Mouse (Mus musculus) neural tube, embryonic 11.5 days (tissue): ENCODE measurements around the gene Ddit4. TPM values are rescaled to one million over a fixed set of nuclear protein-coding genes. Genes with fewer than 3 reads are reported as not detected.

ENCODE experiments used
- ATAC-seq: fragments of 200-750 bp; cut with Nextera tagmentation; 2 replicates; pipeline ENCODE4 v1.8.0; 2017; ENCODE audit warnings: moderate number of reproducible peaks, mild to moderate bottlenecking, moderate TSS enrichment, moderate library complexity; ENCODE audit not compliant: insufficient read depth, low FRiP score, low TSS enrichment
- DNase-seq: peaks from one replicate; pipeline ENCODE4 v3.0.0-alpha.2; 2015; ENCODE audit warnings: low spot score
- H3K27ac ChIP-seq: fragments of 300-500 bp; sonication (generic); 2 replicates; pipeline ENCODE4 v1.5.1; 2014; ENCODE audit warnings: low read depth, mild to moderate bottlenecking, low read length
- H3K27me3 ChIP-seq: fragments of 300-500 bp; sonication (generic); 2 replicates; pipeline ENCODE4 v1.6.1; 2014; ENCODE audit warnings: mild to moderate bottlenecking, low read length, mixed read lengths; ENCODE audit not compliant: control insufficient read depth, insufficient read depth
- H3K36me3 ChIP-seq: fragments of 300-500 bp; sonication (generic); 2 replicates; pipeline ENCODE4 v1.6.1; 2014; ENCODE audit warnings: mild to moderate bottlenecking, low read length, moderate library complexity, mixed read lengths; ENCODE audit not compliant: control insufficient read depth, insufficient read depth
- H3K4me1 ChIP-seq: fragments of 300-500 bp; sonication (generic); 2 replicates; pipeline ENCODE4 v1.6.1; 2014; ENCODE audit warnings: low read length, mixed read lengths; ENCODE audit not compliant: control insufficient read depth, insufficient read depth
- H3K4me2 ChIP-seq: fragments of 300-500 bp; sonication (generic); 2 replicates; pipeline ENCODE4 v1.6.1; 2014; ENCODE audit warnings: low read depth, mild to moderate bottlenecking, moderate library complexity
- H3K4me3 ChIP-seq: fragments of 300-500 bp; sonication (generic); 2 replicates; pipeline ENCODE4 v1.5.1; 2014; ENCODE audit warnings: low read depth, low read length
- H3K9ac ChIP-seq: fragments of 300-500 bp; sonication (generic); 2 replicates; pipeline ENCODE4 v1.6.1; 2014; ENCODE audit warnings: mild to moderate bottlenecking, low read length
- H3K9me3 ChIP-seq: fragments of 300-500 bp; sonication (generic); 2 replicates; pipeline ENCODE4 v1.6.1; 2016; ENCODE audit warnings: low read length; ENCODE audit not compliant: control insufficient read depth
- WGBS: fragments of 180-500 bp; shearing (Covaris S2); extraction: QIAGEN DNeasy Blood & Tissue Kit; methylation state at CpG from one replicate; pipeline ENCODE4 v1.1.7; 2014; 5-methylcytosine and 5-hydroxymethylcytosine counted together
- polyA plus RNA-seq: library from polyadenylated mRNA; unstranded; fragments of >200 nt; fragmentation: Nextera tagmentation; extraction: Ambion mirVana; gene quantifications from 2 replicates; pipeline ENCODE4 v1.2.1, GENCODE M21; 2014

Gene Ddit4
- polyA plus RNA-seq, 1 experiment from 2014 or later = 5.2 TPM

- 91% methylated on average over 6 of the region's 6 CpGs for WGBS
- Histone ChIP-seq H3K27ac (no peak overlapping the region), H3K4me2 (no peak overlapping the region), H3K27me3 (no peaks in the 10 kb centered on the region), H3K36me3 (no peaks in the 10 kb centered on the region), H3K4me3 (no peak overlapping the region), H3K9me3 (0 out of 2 replicates have a peak, but pooled peaks cover 2% of the 10 kb centered on the region), H3K4me1 (peaks cover 23% of the 10 kb centered on the region), H3K9ac (no peak overlapping the region)
- ATAC-seq = no peak
- no peak for DNase-seq
Measured at GRCm38 (mm10) chr10:59967309-59967942, 15.8 kb upstream of the Ddit4 start.

- no peak overlapping the region for H3K4me3 ChIP-seq
- 0 out of 2 replicates have a peak, but pooled peaks cover 2% of the 10 kb centered on the region for H3K9me3 ChIP-seq
- no peak overlapping the region for H3K27ac ChIP-seq
- no peaks in the 10 kb centered on the region for H3K36me3 ChIP-seq
- H3K9ac ChIP-seq = no peak overlapping the region
- DNase-seq (no peak), ATAC-seq (no peak)
- 89% methylated on average over 6 of the region's 6 CpGs for WGBS
- H3K4me2 ChIP-seq = no peak overlapping the region
- no peaks in the 10 kb centered on the region for H3K27me3 ChIP-seq
- peaks cover 23% of the 10 kb centered on the region for H3K4me1 ChIP-seq
Measured at GRCm38 (mm10) chr10:59966743-59967142, 15.1 kb upstream of the Ddit4 start.

GRCm38 (mm10) chr10:59965788-59966187 is 14.2 kb upstream of the Ddit4 start:
- Histone ChIP-seq H3K27ac (peak overlapping the region; percentile 84; the same call in 1 of the 2 replicates), H3K27me3 (no peaks in the 10 kb centered on the region), H3K9me3 (0 out of 2 replicates have a peak, but pooled peaks cover 2% of the 10 kb centered on the region), H3K9ac (no peak overlapping the region; the same call in 1 of the 2 replicates), H3K4me3 (no peak overlapping the region), H3K36me3 (no peaks in the 10 kb centered on the region), H3K4me2 (no peak overlapping the region), H3K4me1 (peaks cover 23% of the 10 kb centered on the region)
- no peak for ATAC-seq
- WGBS = 59% methylated on average over 8 of the region's 8 CpGs
- DNase-seq = no peak

- H3K36me3 ChIP-seq = no peaks in the 10 kb centered on the region
- H3K4me3 ChIP-seq = no peak overlapping the region
- WGBS = 33% methylated on average over 9 of the region's 9 CpGs
- H3K9me3 ChIP-seq = 0 out of 2 replicates have a peak, but pooled peaks cover 2% of the 10 kb centered on the region
- peak overlapping the region; percentile 84 for H3K27ac ChIP-seq
- H3K4me2 ChIP-seq = peak overlapping the region; percentile 36; the same call in 1 of the 2 replicates
- H3K9ac ChIP-seq = peak overlapping the region; percentile 35
- H3K4me1 ChIP-seq = peaks cover 18% of the 10 kb centered on the region
- ATAC-seq (no peak; the same call in 1 of the 2 replicates), DNase-seq (no peak)
- no peaks in the 10 kb centered on the region for H3K27me3 ChIP-seq
Measured at GRCm38 (mm10) chr10:59965362-59965695, 13.7 kb upstream of the Ddit4 start.

- peak; percentile 80 for DNase-seq
- peak overlapping the region; percentile 36 for H3K4me2 ChIP-seq
- peak overlapping the region; percentile 35 for H3K9ac ChIP-seq
- no peaks in the 10 kb centered on the region for H3K36me3 ChIP-seq
- peaks cover 16% of the 10 kb centered on the region for H3K4me1 ChIP-seq
- H3K4me3 ChIP-seq = no peak overlapping the region
- 0 out of 2 replicates have a peak, but pooled peaks cover 2% of the 10 kb centered on the region for H3K9me3 ChIP-seq
- peak; percentile 70 for ATAC-seq
- peak overlapping the region; percentile 84 for H3K27ac ChIP-seq
- H3K27me3 ChIP-seq = no peaks in the 10 kb centered on the region
- 5% methylated on average over 19 of the region's 23 CpGs for WGBS
Measured at GRCm38 (mm10) chr10:59964504-59965361, 13.1 kb upstream of the Ddit4 start.

- H3K27me3 ChIP-seq = no peaks in the 10 kb centered on the region
- DNase-seq = no peak
- H3K4me3 ChIP-seq = no peak overlapping the region
- no peak overlapping the region for H3K4me2 ChIP-seq
- no peak for ATAC-seq
- peak overlapping the region; percentile 84; the same call in 1 of the 2 replicates for H3K27ac ChIP-seq
- 56% methylated on average over 2 of the region's 2 CpGs for WGBS
- H3K9ac ChIP-seq = no peak overlapping the region
- H3K36me3 ChIP-seq = no peaks in the 10 kb centered on the region
- H3K9me3 ChIP-seq = 0 out of 2 replicates have a peak, but pooled peaks cover 2% of the 10 kb centered on the region
- peaks cover 19% of the 10 kb centered on the region for H3K4me1 ChIP-seq
Measured at GRCm38 (mm10) chr10:59963609-59964008, 12.0 kb upstream of the Ddit4 start.

- DNase-seq (no peak), ATAC-seq (no peak)
- Histone ChIP-seq H3K36me3 (no peaks in the 10 kb centered on the region), H3K4me2 (no peak overlapping the region), H3K27me3 (no peaks in the 10 kb centered on the region), H3K4me1 (peaks cover 20% of the 10 kb centered on the region), H3K9me3 (no peaks in the 10 kb centered on the region), H3K4me3 (no peak overlapping the region), H3K9ac (no peak overlapping the region), H3K27ac (no peak overlapping the region)
- WGBS = 81% methylated on average over 12 of the region's 12 CpGs
Measured at GRCm38 (mm10) chr10:59959517-59959916, 7.9 kb upstream of the Ddit4 start.

GRCm38 (mm10) chr10:59958458-59958857 is 6.8 kb upstream of the Ddit4 start:
- Histone ChIP-seq H3K9me3 (no peaks in the 10 kb centered on the region), H3K36me3 (no peaks in the 10 kb centered on the region), H3K9ac (no peak overlapping the region; the same call in 1 of the 2 replicates), H3K4me3 (no peak overlapping the region), H3K27ac (peak overlapping the region; percentile 56), H3K4me1 (peaks cover 20% of the 10 kb centered on the region), H3K4me2 (no peak overlapping the region; the same call in 1 of the 2 replicates), H3K27me3 (no peaks in the 10 kb centered on the region)
- ATAC-seq = no peak
- DNase-seq = no peak
- WGBS = 30% methylated on average over 5 of the region's 5 CpGs
